Mouse (Mus musculus): ENCODE measurements around the gene Sult1a1. TPM values are rescaled to one million over a fixed set of nuclear protein-coding genes. Genes with fewer than 3 reads are reported as not detected.

Sult1a1 gene
- polyA plus RNA-seq, 1 experiment: 7.1 TPM

- peak overlapping the region; percentile 69 for H3K27ac ChIP-seq (ENCODE audit: control insufficient read depth, insufficient read depth, low read depth, low read length)
- no peaks in the 10 kb centered on the region for H3K27me3 ChIP-seq (ENCODE audit: control insufficient read depth, insufficient read depth, low read length)
- H3K4me3 ChIP-seq (ENCODE audit: control insufficient read depth, low read depth, low read length): no peak overlapping the region
- TF ChIP-seq CTCF (IDR thresholded peaks at IDR 0.05; ENCODE audit: control insufficient read depth, insufficient read depth, insufficient replicate concordance, low read depth, low read length): no peak
- TF ChIP-seq POLR2A (IDR thresholded peaks at IDR 0.05; ENCODE audit: control insufficient read depth, low read depth, low read length): no peak
- H3K4me1 ChIP-seq (ENCODE audit: control insufficient read depth, insufficient read depth, low read length): peaks cover 4% of the 10 kb centered on the region
- no peaks in the 10 kb centered on the region for H3K36me3 ChIP-seq (ENCODE audit: control insufficient read depth, insufficient read depth, low read length)
Measured at GRCm38 (mm10) chr7:126676631-126677220, 494 bp upstream of the Sult1a1 start.

GRCm38 (mm10) chr7:126675104-126675503 is 1.1 kb downstream of the Sult1a1 start:
- H3K36me3 ChIP-seq (ENCODE audit: control insufficient read depth, insufficient read depth, low read length): no peaks in the 10 kb centered on the region
- peaks cover 4% of the 10 kb centered on the region for H3K4me1 ChIP-seq (ENCODE audit: control insufficient read depth, insufficient read depth, low read length)
- H3K27me3 ChIP-seq (ENCODE audit: control insufficient read depth, insufficient read depth, low read length): no peaks in the 10 kb centered on the region
- TF ChIP-seq POLR2A (IDR thresholded peaks at IDR 0.05; ENCODE audit: control insufficient read depth, low read depth, low read length): no peak
- no peak overlapping the region for H3K27ac ChIP-seq (ENCODE audit: control insufficient read depth, insufficient read depth, low read depth, low read length)
- no peak overlapping the region for H3K4me3 ChIP-seq (ENCODE audit: control insufficient read depth, low read depth, low read length)

GRCm38 (mm10) chr7:126672111-126672510 is 4.1 kb downstream of the Sult1a1 start:
- TF ChIP-seq POLR2A (IDR thresholded peaks at IDR 0.05; ENCODE audit: control insufficient read depth, low read depth, low read length) (no peak), CTCF (IDR thresholded peaks at IDR 0.05; ENCODE audit: control insufficient read depth, insufficient read depth, insufficient replicate concordance, low read depth, low read length) (no peak)
- no peaks in the 10 kb centered on the region for H3K36me3 ChIP-seq (ENCODE audit: control insufficient read depth, insufficient read depth, low read length)

GRCm38 (mm10) chr7:126670152-126670551 is 6.1 kb downstream of the Sult1a1 start:
- Histone ChIP-seq H3K36me3 (ENCODE audit: control insufficient read depth, insufficient read depth, low read length) (no peaks in the 10 kb centered on the region), H3K27me3 (ENCODE audit: control insufficient read depth, insufficient read depth, low read length) (no peaks in the 10 kb centered on the region), H3K4me3 (ENCODE audit: control insufficient read depth, low read depth, low read length) (no peak overlapping the region), H3K4me1 (ENCODE audit: control insufficient read depth, insufficient read depth, low read length) (no peaks in the 10 kb centered on the region), H3K27ac (ENCODE audit: control insufficient read depth, insufficient read depth, low read depth, low read length) (no peak overlapping the region)
- TF ChIP-seq CTCF (IDR thresholded peaks at IDR 0.05; ENCODE audit: control insufficient read depth, insufficient read depth, insufficient replicate concordance, low read depth, low read length): no peak
- no peak for TF ChIP-seq POLR2A (IDR thresholded peaks at IDR 0.05; ENCODE audit: control insufficient read depth, low read depth, low read length)

More at GRCm38 (mm10) chr7:126672111-126672510, 4.1 kb downstream of the Sult1a1 start:
- no peak overlapping the region for H3K27ac ChIP-seq (ENCODE audit: control insufficient read depth, insufficient read depth, low read depth, low read length)
- H3K4me1 ChIP-seq (ENCODE audit: control insufficient read depth, insufficient read depth, low read length): peaks cover 4% of the 10 kb centered on the region
- no peak overlapping the region for H3K4me3 ChIP-seq (ENCODE audit: control insufficient read depth, low read depth, low read length)
- no peaks in the 10 kb centered on the region for H3K27me3 ChIP-seq (ENCODE audit: control insufficient read depth, insufficient read depth, low read length)

GRCm38 (mm10) chr7:126668452-126668851 is 7.8 kb downstream of the Sult1a1 start:
- no peaks in the 10 kb centered on the region for H3K36me3 ChIP-seq (ENCODE audit: control insufficient read depth, insufficient read depth, low read length)
- H3K4me3 ChIP-seq (ENCODE audit: control insufficient read depth, low read depth, low read length): no peak overlapping the region
- H3K27me3 ChIP-seq (ENCODE audit: control insufficient read depth, insufficient read depth, low read length): no peaks in the 10 kb centered on the region
- H3K27ac ChIP-seq (ENCODE audit: control insufficient read depth, insufficient read depth, low read depth, low read length): no peak overlapping the region
- no peak for TF ChIP-seq POLR2A (IDR thresholded peaks at IDR 0.05; ENCODE audit: control insufficient read depth, low read depth, low read length)
- no peak for TF ChIP-seq CTCF (IDR thresholded peaks at IDR 0.05; ENCODE audit: control insufficient read depth, insufficient read depth, insufficient replicate concordance, low read depth, low read length)
- no peaks in the 10 kb centered on the region for H3K4me1 ChIP-seq (ENCODE audit: control insufficient read depth, insufficient read depth, low read length)

GRCm38 (mm10) chr7:126667495-126668090 is 8.6 kb downstream of the Sult1a1 start:
- no peaks in the 10 kb centered on the region for H3K36me3 ChIP-seq (ENCODE audit: control insufficient read depth, insufficient read depth, low read length)
- H3K27me3 ChIP-seq (ENCODE audit: control insufficient read depth, insufficient read depth, low read length): no peaks in the 10 kb centered on the region
- H3K27ac ChIP-seq (ENCODE audit: control insufficient read depth, insufficient read depth, low read depth, low read length): no peak overlapping the region
- TF ChIP-seq POLR2A (IDR thresholded peaks at IDR 0.05; ENCODE audit: control insufficient read depth, low read depth, low read length) (no peak), CTCF (IDR thresholded peaks at IDR 0.05; ENCODE audit: control insufficient read depth, insufficient read depth, insufficient replicate concordance, low read depth, low read length) (no peak)
- no peak overlapping the region for H3K4me3 ChIP-seq (ENCODE audit: control insufficient read depth, low read depth, low read length)
- no peaks in the 10 kb centered on the region for H3K4me1 ChIP-seq (ENCODE audit: control insufficient read depth, insufficient read depth, low read length)

GRCm38 (mm10) chr7:126665269-126665668 is 11.0 kb downstream of the Sult1a1 start:
- H3K36me3 ChIP-seq (ENCODE audit: control insufficient read depth, insufficient read depth, low read length): no peaks in the 10 kb centered on the region
- no peaks in the 10 kb centered on the region for H3K27me3 ChIP-seq (ENCODE audit: control insufficient read depth, insufficient read depth, low read length)
- no peak overlapping the region for H3K4me3 ChIP-seq (ENCODE audit: control insufficient read depth, low read depth, low read length)
- no peaks in the 10 kb centered on the region for H3K4me1 ChIP-seq (ENCODE audit: control insufficient read depth, insufficient read depth, low read length)
- no peak overlapping the region for H3K27ac ChIP-seq (ENCODE audit: control insufficient read depth, insufficient read depth, low read depth, low read length)
- TF ChIP-seq CTCF (IDR thresholded peaks at IDR 0.05; ENCODE audit: control insufficient read depth, insufficient read depth, insufficient replicate concordance, low read depth, low read length) (no peak), POLR2A (IDR thresholded peaks at IDR 0.05; ENCODE audit: control insufficient read depth, low read depth, low read length) (no peak)

Measured in testis, adult 2 months (tissue).